Mouse (Mus musculus) lung, embryonic 16.5 days (tissue): ENCODE results near the gene Zcchc7. TPM values are rescaled to one million over a fixed set of nuclear protein-coding genes. Genes with fewer than 3 reads are reported as not detected.

Experiments used
- ATAC-seq: fragments of 200-750 bp; cut with Nextera tagmentation; 2 replicates; pipeline ENCODE4 v1.8.0; 2017; ENCODE audit warnings: low read depth, mild to moderate bottlenecking, moderate library complexity
- H3K27ac ChIP-seq: fragments of 300-500 bp; sonication (generic); 2 replicates; pipeline ENCODE4 v1.5.1; 2014; ENCODE audit warnings: mild to moderate bottlenecking, control low read depth, low read length
- H3K27me3 ChIP-seq: fragments of 300-500 bp; sonication (generic); 2 replicates; pipeline ENCODE4 v1.6.1; 2014; ENCODE audit warnings: low read depth, low read length, mixed read lengths; ENCODE audit not compliant: control insufficient read depth, insufficient read depth
- H3K36me3 ChIP-seq: fragments of 300-500 bp; sonication (generic); 2 replicates; pipeline ENCODE4 v1.6.1; 2014; ENCODE audit warnings: low read length; ENCODE audit not compliant: control insufficient read depth, insufficient read depth
- H3K4me1 ChIP-seq: fragments of 300-500 bp; sonication (generic); replicated peaks from 2 replicates; pipeline ENCODE4 v1.6.1; 2014; ENCODE audit warnings: low read length, mixed read lengths; ENCODE audit not compliant: control insufficient read depth, insufficient read depth
- H3K4me2 ChIP-seq: fragments of 300-500 bp; sonication (generic); 2 replicates; pipeline ENCODE4 v1.6.1; 2014; ENCODE audit warnings: low read depth, low read length, control low read depth
- H3K4me3 ChIP-seq: fragments of 300-500 bp; sonication (generic); 2 replicates; pipeline ENCODE4 v1.5.1; 2014; ENCODE audit warnings: mild to moderate bottlenecking, low read length, control low read depth
- H3K9ac ChIP-seq: fragments of 300-500 bp; sonication (generic); 2 replicates; pipeline ENCODE4 v1.6.1; 2014; ENCODE audit warnings: low read length, control low read depth
- H3K9me3 ChIP-seq: fragments of 300-500 bp; sonication (generic); 2 replicates; pipeline ENCODE4 v1.6.1; 2016; ENCODE audit warnings: low read length; ENCODE audit not compliant: control insufficient read depth
- WGBS: fragments of 180-500 bp; shearing (Covaris S2); extraction: QIAGEN DNeasy Blood & Tissue Kit; methylation state at CpG from one replicate; pipeline ENCODE4 v1.1.7; 2014; 5-methylcytosine and 5-hydroxymethylcytosine counted together
- microRNA-seq: library from miRNA; unstranded; fragments of <30 nt; microRNA quantifications from one replicate; pipeline ENCODE4, GENCODE M21; 2016
- polyA plus RNA-seq: library from polyadenylated mRNA; unstranded; fragments of >200 nt; fragmentation: Nextera tagmentation; extraction: Ambion mirVana; gene quantifications from 2 replicates; pipeline ENCODE4 v1.2.1, GENCODE M21; 2015

The Zcchc7 gene
- polyA plus RNA-seq, 1 experiment from 2014 or later: 36.6 TPM

GRCm38 (mm10) chr4:44976026-44976615 lies 220.4 kb downstream of the Zcchc7 start:
- Histone ChIP-seq H3K27ac (no peak overlapping the region), H3K4me3 (no peak overlapping the region), H3K27me3 (no peaks in the 10 kb centered on the region), H3K4me2 (no peak overlapping the region), H3K36me3 (no peaks in the 10 kb centered on the region), H3K9ac (no peak overlapping the region), H3K4me1 (peaks cover 7% of the 10 kb centered on the region; the same call in 1 of the 2 replicates), H3K9me3 (no peaks in the 10 kb centered on the region)
- no peak for ATAC-seq
- WGBS: 61% methylated on average over 6 of the region's 6 CpGs

GRCm38 (mm10) chr4:44976921-44977710 lies 221.4 kb downstream of the Zcchc7 start:
- H3K27ac ChIP-seq: no peak overlapping the region
- no peak overlapping the region for H3K4me2 ChIP-seq
- H3K4me1 ChIP-seq: peaks cover 11% of the 10 kb centered on the region
- 84% methylated on average over 10 of the region's 10 CpGs for WGBS
- no peak for ATAC-seq
- H3K9me3 ChIP-seq: no peaks in the 10 kb centered on the region
- no peaks in the 10 kb centered on the region for H3K27me3 ChIP-seq
- no peak overlapping the region for H3K9ac ChIP-seq
- no peaks in the 10 kb centered on the region for H3K36me3 ChIP-seq
- H3K4me3 ChIP-seq: no peak overlapping the region

GRCm38 (mm10) chr4:44978175-44978574 lies 222.5 kb downstream of the Zcchc7 start:
- Histone ChIP-seq H3K4me1 (peaks cover 21% of the 10 kb centered on the region), H3K27me3 (no peaks in the 10 kb centered on the region), H3K4me2 (no peak overlapping the region), H3K36me3 (no peaks in the 10 kb centered on the region), H3K9me3 (no peaks in the 10 kb centered on the region), H3K4me3 (no peak overlapping the region), H3K27ac (no peak overlapping the region), H3K9ac (no peak overlapping the region)
- ATAC-seq: no peak
- 52% methylated on average over 5 of the region's 5 CpGs for WGBS

GRCm38 (mm10) chr4:44979794-44980338 lies 224.2 kb downstream of the Zcchc7 start:
- Histone ChIP-seq H3K4me2 (no peak overlapping the region), H3K9ac (no peak overlapping the region), H3K9me3 (no peaks in the 10 kb centered on the region), H3K36me3 (no peaks in the 10 kb centered on the region), H3K4me1 (peaks cover 20% of the 10 kb centered on the region), H3K27ac (no peak overlapping the region), H3K27me3 (no peaks in the 10 kb centered on the region), H3K4me3 (no peak overlapping the region)
- ATAC-seq: no peak
- 46% methylated on average over 7 of the region's 7 CpGs for WGBS

- Histone ChIP-seq H3K4me2 (peak within 1 kb of the TSS; percentile 88), H3K4me3 (peak within 1 kb of the TSS; percentile 83), H3K27ac (peak within 1 kb of the TSS; percentile 89), H3K27me3 (no peaks in the 10 kb centered on the region), H3K9ac (peak within 1 kb of the TSS; percentile 88), H3K4me1 (peaks cover 20% of the 10 kb centered on the region), H3K36me3 (no peaks in the 10 kb centered on the region), H3K9me3 (no peaks in the 10 kb centered on the region)
- peak; percentile 98 for ATAC-seq
- under 1% methylated on average over 40 of the region's 40 CpGs for WGBS
Measured at GRCm38 (mm10) chr4:44981280-44981973, 225.8 kb downstream of the Zcchc7 start, which contains the start of gene Grhpr. TSS of gene Grhpr (plus strand) at chr4:44981395.

Small RNA genes lying within 50 kb of the gene (microRNA-seq; reads per million reads assigned to microRNA genes)
- not detected for gene Gm22639

Other genes with a start within 250 kb of the Zcchc7 start
- 0.19 TPM in 1 of 2 replicates, not detected in the other for gene Pax5, start 45.4 kb upstream of the Zcchc7 start, polyA plus RNA-seq
- 57.5 and 57.6 TPM in 2 replicates for gene Grhpr, start 225.5 kb downstream of the Zcchc7 start, polyA plus RNA-seq